Mouse (Mus musculus) small intestine, adult 2 months (tissue): ENCODE measurements around the gene Atf7. TPM values are rescaled to one million over a fixed set of nuclear protein-coding genes. Genes with fewer than 3 reads are reported as not detected.
A peak's percentile ranks its signal among the peaks of the same experiment; 100 is the strongest.

ENCODE experiments used
- H3K27ac ChIP-seq: fragments of 200-500 bp; 2 replicates; pipeline ENCODE4 v1.5.1; 2012; ENCODE audit warnings: low read depth, low read length, control low read depth, inconsistent platforms; ENCODE audit not compliant: insufficient read depth
- H3K27me3 ChIP-seq: fragments of 200-500 bp; 2 replicates; pipeline ENCODE4 v1.6.1; 2012; ENCODE audit warnings: mild to moderate bottlenecking, moderate library complexity, low read length, inconsistent platforms; ENCODE audit not compliant: control insufficient read depth, insufficient read depth
- H3K36me3 ChIP-seq: fragments of 200-500 bp; 2 replicates; pipeline ENCODE4 v1.6.1; 2012; ENCODE audit warnings: mild to moderate bottlenecking, low read length, control low read depth, inconsistent platforms; ENCODE audit not compliant: control insufficient read depth, insufficient read depth
- H3K4me1 ChIP-seq: fragments of 200-500 bp; 2 replicates; pipeline ENCODE4 v1.6.1; 2012; ENCODE audit warnings: low read length, inconsistent platforms, mixed read lengths; ENCODE audit not compliant: control insufficient read depth, insufficient read depth, insufficient read length
- H3K4me3 ChIP-seq: fragments of 200-500 bp; 2 replicates; pipeline ENCODE4 v1.5.1; 2012; ENCODE audit warnings: low read depth, mild to moderate bottlenecking, control low read depth, inconsistent platforms, low read length, moderate library complexity
- CTCF ChIP-seq: fragments of 200-500 bp; IDR thresholded peaks from 2 replicates; pipeline ENCODE4 v1.5.1; 2012; ENCODE audit warnings: low read depth, mild to moderate bottlenecking, control low read depth, inconsistent platforms, low read length, moderate library complexity, mixed read lengths; ENCODE audit not compliant: insufficient replicate concordance, insufficient read length; ENCODE audit errors: extremely low read depth
- POLR2A ChIP-seq: fragments of 200-500 bp; IDR thresholded peaks from 2 replicates; pipeline ENCODE4 v1.6.1; 2012; ENCODE audit warnings: low read depth, mild to moderate bottlenecking, control low read depth, inconsistent platforms, low read length, moderate library complexity
- WGBS: fragments of 180-500 bp; shearing (Covaris S2); methylation state at CpG from one replicate; pipeline ENCODE4 v1.1.7; 2018; 5-methylcytosine and 5-hydroxymethylcytosine counted together
- polyA plus RNA-seq: library from polyadenylated mRNA; depleted of rRNA; stranded (reverse); fragments of >200 nt; gene quantifications from 2 replicates; pipeline ENCODE4 v1.2.3, GENCODE M21; 2012

The Atf7 gene
- polyA plus RNA-seq, 1 experiment = 38.6 TPM

GRCm38 (mm10) chr15:102503924-102504782 lies 121.1 kb downstream of the Atf7 start:
- no peak overlapping the region for H3K27ac ChIP-seq
- peaks cover 15% of the 10 kb centered on the region for H3K4me1 ChIP-seq
- TF ChIP-seq CTCF (no peak), POLR2A (no peak)
- H3K27me3 ChIP-seq = no peaks in the 10 kb centered on the region
- H3K4me3 ChIP-seq = no peak overlapping the region
- peaks cover 32% of the 10 kb centered on the region for H3K36me3 ChIP-seq
- WGBS = 88% methylated on average over 9 of the region's 9 CpGs

- H3K36me3 ChIP-seq = peaks cover 34% of the 10 kb centered on the region
- no peak for TF ChIP-seq POLR2A
- WGBS = 88% methylated on average over 1 of the region's 1 CpGs
Observed at GRCm38 (mm10) chr15:102503447-102503846, 121.8 kb downstream of the Atf7 start, which contains the start of gene Gm10337. TSS of gene Gm10337 (plus strand) at chr15:102503722.

GRCm38 (mm10) chr15:102502254-102502840 lies 122.9 kb downstream of the Atf7 start:
- Histone ChIP-seq H3K27me3 (no peaks in the 10 kb centered on the region), H3K4me1 (peaks cover 15% of the 10 kb centered on the region), H3K27ac (peak overlapping the region; percentile 42), H3K36me3 (peaks cover 41% of the 10 kb centered on the region), H3K4me3 (no peak overlapping the region)
- no peak for TF ChIP-seq CTCF
- no peak for TF ChIP-seq POLR2A
- 26% methylated on average over 9 of the region's 9 CpGs for WGBS

More at GRCm38 (mm10) chr15:102503447-102503846, 121.8 kb downstream of the Atf7 start, which contains the start of gene Gm10337:
- Histone ChIP-seq H3K27ac (no peak within 1 kb of the TSS), H3K4me3 (no peak within 1 kb of the TSS), H3K27me3 (no peaks in the 10 kb centered on the region), H3K4me1 (peaks cover 15% of the 10 kb centered on the region)

- no peak overlapping the region for H3K4me3 ChIP-seq
- peaks cover 47% of the 10 kb centered on the region for H3K36me3 ChIP-seq
- peaks cover 15% of the 10 kb centered on the region for H3K4me1 ChIP-seq
- 76% methylated on average over 19 of the region's 19 CpGs for WGBS
- H3K27me3 ChIP-seq = no peaks in the 10 kb centered on the region
- no peak overlapping the region for H3K27ac ChIP-seq
- TF ChIP-seq POLR2A (no peak), CTCF (no peak)
Observed at GRCm38 (mm10) chr15:102501084-102501814, 124.0 kb downstream of the Atf7 start.

- Histone ChIP-seq H3K27me3 (no peaks in the 10 kb centered on the region), H3K27ac (no peak overlapping the region), H3K4me3 (no peak overlapping the region), H3K4me1 (peaks cover 15% of the 10 kb centered on the region), H3K36me3 (peaks cover 51% of the 10 kb centered on the region)
- WGBS = 83% methylated on average over 5 of the region's 5 CpGs
- TF ChIP-seq CTCF (no peak), POLR2A (no peak)
Observed at GRCm38 (mm10) chr15:102500479-102500878, 124.8 kb downstream of the Atf7 start.

GRCm38 (mm10) chr15:102499851-102500250 lies 125.4 kb downstream of the Atf7 start:
- H3K27me3 ChIP-seq = no peaks in the 10 kb centered on the region
- no peak overlapping the region for H3K27ac ChIP-seq
- 80% methylated on average over 6 of the region's 6 CpGs for WGBS
- TF ChIP-seq CTCF (no peak), POLR2A (no peak)
- peaks cover 15% of the 10 kb centered on the region for H3K4me1 ChIP-seq
- H3K4me3 ChIP-seq = no peak overlapping the region
- peaks cover 56% of the 10 kb centered on the region for H3K36me3 ChIP-seq

GRCm38 (mm10) chr15:102499370-102499769 lies 125.9 kb downstream of the Atf7 start:
- Histone ChIP-seq H3K27ac (no peak overlapping the region), H3K4me3 (no peak overlapping the region), H3K4me1 (peaks cover 15% of the 10 kb centered on the region), H3K27me3 (no peaks in the 10 kb centered on the region), H3K36me3 (peaks cover 58% of the 10 kb centered on the region)
- 29% methylated on average over 3 of the region's 3 CpGs for WGBS
- no peak for TF ChIP-seq POLR2A
- no peak for TF ChIP-seq CTCF
